Comparison of ENCODE assay signal across 10 mouse cellular contexts in genomic region chr4:135833301-135834123, GRCm38 (mm10). TPM values are rescaled to one million over a fixed set of nuclear protein-coding genes. Genes with fewer than 3 reads are reported as not detected.
DNase-seq lines count a peak whose midpoint lies in the region; ATAC-seq lines count a peak whose summit lies in the region.
"Had no signal": no experiment of that assay in that cellular context is flagged by ENCODE, and none has a peak within 500 bp of the region (broad histone marks: within the 10 kb centered on the region; RNA-seq: fewer than 3 reads in every experiment).

No protein-coding gene starts in this region.

- H3K27ac ChIP-seq in kidney, embryonic 15.5 days: peak overlapping the region; percentile 55; the same call in 1 of the 2 replicates
- peak overlapping the region; percentile 81 for H3K27ac ChIP-seq in hindbrain, embryonic 10.5 days
- H3K27ac ChIP-seq in neural tube, embryonic 13.5 days (replicated peaks): peak overlapping the region; percentile 69
- H3K27ac ChIP-seq: liver, embryonic 13.5 days had no signal

- peaks cover 36% of the 10 kb centered on the region for H3K4me1 ChIP-seq in kidney, embryonic 15.5 days
- H3K4me1 ChIP-seq in hindbrain, embryonic 10.5 days (replicated peaks): peaks cover 32% of the 10 kb centered on the region
- peaks cover 29% of the 10 kb centered on the region for H3K4me1 ChIP-seq in neural tube, embryonic 13.5 days (replicated peaks)
- H3K4me1 ChIP-seq: liver, embryonic 13.5 days had no signal

- no peaks in the 10 kb centered on the region for H3K27me3 ChIP-seq in kidney, embryonic 15.5 days
- H3K27me3 ChIP-seq in hindbrain, embryonic 10.5 days (ENCODE audit: insufficient read depth, poor library complexity, severe bottlenecking): no peaks in the 10 kb centered on the region
- no peaks in the 10 kb centered on the region for H3K27me3 ChIP-seq in neural tube, embryonic 13.5 days
- H3K27me3 ChIP-seq: liver, embryonic 13.5 days had no signal

- no peak overlapping the region for H3K9ac ChIP-seq in kidney, embryonic 15.5 days
- H3K9ac ChIP-seq in neural tube, embryonic 13.5 days: no peak overlapping the region
- H3K9ac ChIP-seq: liver, embryonic 13.5 days had no signal

- no peak overlapping the region for H3K4me3 ChIP-seq in kidney, embryonic 15.5 days (replicated peaks)
- no peak overlapping the region for H3K4me3 ChIP-seq in hindbrain, embryonic 10.5 days
- H3K4me3 ChIP-seq in neural tube, embryonic 13.5 days: no peak overlapping the region
- H3K4me3 ChIP-seq: liver, embryonic 13.5 days had no signal

- H3K9me3 ChIP-seq in kidney, embryonic 15.5 days (replicated peaks): no peaks in the 10 kb centered on the region
- no peaks in the 10 kb centered on the region for H3K9me3 ChIP-seq in hindbrain, embryonic 10.5 days
- H3K9me3 ChIP-seq in neural tube, embryonic 13.5 days: no peaks in the 10 kb centered on the region
- H3K9me3 ChIP-seq: liver, embryonic 13.5 days had no signal

- no peaks in the 10 kb centered on the region for H3K36me3 ChIP-seq in kidney, embryonic 15.5 days
- H3K36me3 ChIP-seq in hindbrain, embryonic 10.5 days: no peaks in the 10 kb centered on the region
- H3K36me3 ChIP-seq in neural tube, embryonic 13.5 days: no peaks in the 10 kb centered on the region
- H3K36me3 ChIP-seq: liver, embryonic 13.5 days had no signal

- WGBS in kidney, embryonic 15.5 days: 60% methylated on average over 12 of the region's 12 CpGs
- 58% methylated on average over 12 of the region's 12 CpGs for WGBS in hindbrain, embryonic 10.5 days
- whole genome bisulfite sequencing in neural tube, embryonic 13.5 days: 47% methylated on average over 12 of the region's 12 CpGs

- ATAC-seq in kidney, embryonic 15.5 days (replicated peaks; ENCODE audit: low FRiP score): no peak
- ATAC-seq in neural tube, embryonic 13.5 days (ENCODE audit: low read depth): peak; percentile 72; the same call in 1 of the 2 replicates
- no peak for ATAC-seq in megakaryocyte, adult 5-6 weeks (ENCODE audit: poor library complexity, severe bottlenecking)

- DNase-seq in kidney, adult 9 months: no peak
- DNase-seq in embryo, embryonic 10.5 days (ENCODE audit: low spot score): peak; percentile 63
- peak; percentile 31 for DNase-seq in hindbrain, embryonic 10.5 days (ENCODE audit: low spot score)
- DNase-seq in layer of hippocampus, postnatal 25 days (ENCODE audit: extremely low spot score in 1 of 2, low spot score in 1 of 2): no peak
- no peak for DNase-seq in layer of hippocampus, adult 9-10 months (ENCODE audit: low spot score)
- DNase-seq: kidney, postnatal 36 days; liver, embryonic 13.5 days had no signal

- H3K4me2 ChIP-seq in kidney, embryonic 15.5 days: no peak overlapping the region
- H3K4me2 ChIP-seq in neural tube, embryonic 13.5 days: no peak overlapping the region
- H3K4me2 ChIP-seq: liver, embryonic 13.5 days had no signal

RNA-seq across cellular contexts. Expression of gene Srsf10, which starts 22.0 kb away (rescaled TPM):
- 268 and 279 TPM in 2 replicates for polyA plus RNA-seq in kidney, embryonic 15.5 days (2015; fragmentation: Nextera tagmentation; extraction: Ambion mirVana)
- polyA plus RNA-seq in hindbrain, embryonic 10.5 days (2016; fragmentation: Nextera tagmentation; extraction: Ambion mirVana): 283 and 352 TPM in 2 replicates
- polyA plus RNA-seq in neural tube, embryonic 13.5 days (2015; fragmentation: Nextera tagmentation; extraction: Ambion mirVana): 198 and 233 TPM in 2 replicates
- 10 to 100 TPM; 78.4 to 78.6 TPM for total RNA-seq in layer of hippocampus, postnatal 25 days (2021)
- 104 and 125 TPM in 2 replicates for total RNA-seq in megakaryocyte, adult 5-6 weeks (2015)
- 130 and 147 TPM in 2 replicates for total RNA-seq in megakaryocyte, adult 5-6 weeks (2017)

RNA-seq across cellular contexts. Expression of gene Pnrc2, which starts 40.1 kb away (rescaled TPM):
- polyA plus RNA-seq in kidney, embryonic 15.5 days (2015; fragmentation: Nextera tagmentation; extraction: Ambion mirVana): 194 and 213 TPM in 2 replicates
- 171 and 204 TPM in 2 replicates for polyA plus RNA-seq in hindbrain, embryonic 10.5 days (2016; fragmentation: Nextera tagmentation; extraction: Ambion mirVana)
- 109 and 122 TPM in 2 replicates for polyA plus RNA-seq in neural tube, embryonic 13.5 days (2015; fragmentation: Nextera tagmentation; extraction: Ambion mirVana)
- 10 to 100 TPM; 54.0 to 55.9 TPM for total RNA-seq in layer of hippocampus, postnatal 25 days (2021)
- 248 and 273 TPM in 2 replicates for total RNA-seq in megakaryocyte, adult 5-6 weeks (2015)
- total RNA-seq in megakaryocyte, adult 5-6 weeks (2017): 249 and 251 TPM in 2 replicates

Comparison
In these comparisons a context has a peak if more than half of its experiments do, and no peak if none do; other contexts are left out.
1. DNase-seq: peak in embryo, embryonic 10.5 days (single experiment) and hindbrain, embryonic 10.5 days (single experiment); none in kidney, adult 9 months (single experiment), layer of hippocampus, postnatal 25 days (0 of 2) and layer of hippocampus, adult 9-10 months (single experiment).
2. Peak in every context shown above with its lines, with median percentiles within 50 percentile points of each other: H3K27ac ChIP-seq.